Mouse (Mus musculus) heart, adult 8-10 months (tissue): Measurements from ENCODE around the gene Gabbr2. TPM values are rescaled to one million over a fixed set of nuclear protein-coding genes. Genes with fewer than 3 reads are reported as not detected.

Experiments used
- DNase-seq: peaks from one replicate; pipeline ENCODE4 v3.0.0; 2022; ENCODE audit warnings: low spot score
- total RNA-seq, 4 experiments: library from RNA; stranded (reverse); gene quantifications; 2 replicates each; pipeline ENCODE4 v1.2.4; 2022

Gabbr2 gene
- total RNA-seq, 4 experiments from 2014 or later: 0.03 to 0.52 (median 0.18) TPM

GRCm38 (mm10) chr4:46618196-46618817, 373.4 kb downstream of the Gabbr2 start:
- DNase-seq: no peak

- no peak for DNase-seq
These were observed 374.3 kb downstream of the Gabbr2 start for GRCm38 (mm10) chr4:46617408-46617807.

- DNase-seq: no peak
These were observed 377.0 kb downstream of the Gabbr2 start for GRCm38 (mm10) chr4:46614641-46615040.

- no peak for DNase-seq
These were observed 378.1 kb downstream of the Gabbr2 start for GRCm38 (mm10) chr4:46613618-46614017.

Other genes starting within 250 kb of the Gabbr2 start
- 1 to 10 TPM; 1.8 to 3.3 (median 2.9) TPM for gene Anks6, start 65.6 kb upstream of the Gabbr2 start, total RNA-seq
- under 1 TPM; 0.14 to 0.44 (median 0.24) TPM for gene Galnt12, start 100.0 kb upstream of the Gabbr2 start, total RNA-seq
- gene Col15a1, start 216.3 kb upstream of the Gabbr2 start, total RNA-seq: 10 to 100 TPM; 29.9 to 58.5 (median 52.4) TPM